Mouse (Mus musculus) bone marrow, adult 2 months (tissue): ENCODE results near the gene Dbn1.

Experiments used
- CTCF ChIP-seq: fragments of 200-500 bp; IDR thresholded peaks from 2 replicates; pipeline ENCODE4 v1.5.1; 2011; ENCODE audit warnings: low read length, control low read depth; ENCODE audit not compliant: control insufficient read depth, insufficient read depth
- POLR2A ChIP-seq: fragments of 200-500 bp; IDR thresholded peaks from 2 replicates; pipeline ENCODE4 v1.6.1; 2011; ENCODE audit warnings: low read depth, mild to moderate bottlenecking, control low read depth, low read length, borderline replicate concordance; ENCODE audit not compliant: control insufficient read depth

DNA sequence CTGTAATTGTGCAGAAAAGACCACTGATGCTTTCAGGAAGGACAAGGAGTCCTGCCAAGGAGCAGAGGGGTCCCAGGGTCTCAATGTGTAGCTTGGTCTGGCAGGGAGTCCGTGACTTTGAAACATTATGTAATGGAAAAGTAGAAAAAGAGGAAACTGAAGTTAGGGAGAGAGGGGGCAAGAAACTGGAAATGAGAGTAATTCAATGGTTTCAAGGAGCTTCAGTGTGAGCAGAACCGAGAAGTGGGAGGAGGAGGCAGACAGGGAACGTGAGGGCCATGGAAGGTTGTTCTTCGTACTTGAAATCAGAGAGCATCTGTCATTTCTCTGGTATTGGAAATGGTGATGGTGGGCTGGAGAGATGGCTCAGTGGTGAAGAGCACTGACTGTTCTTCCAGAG is 31.7 kb upstream of the Dbn1 start:
- TF ChIP-seq POLR2A (no peak), CTCF (no peak)
